Mouse (Mus musculus) spleen, adult 2 months (tissue): ENCODE data around the gene Apeh.

Experiments
- CTCF ChIP-seq: fragments of 200-500 bp; IDR thresholded peaks from 2 replicates; pipeline ENCODE4 v1.5.1; 2011; ENCODE audit warnings: mild to moderate bottlenecking, inconsistent platforms; ENCODE audit not compliant: insufficient read depth, insufficient read length, insufficient replicate concordance; ENCODE audit errors: extremely low read depth
- POLR2A ChIP-seq: fragments of 200-500 bp; IDR thresholded peaks from 2 replicates; pipeline ENCODE4 v1.6.1; 2011; ENCODE audit warnings: low read depth, low read length, inconsistent platforms

GRCm38 (mm10) chr9:108055661-108056237, 38.7 kb downstream of the Apeh start:
- TF ChIP-seq CTCF: no peak
- no peak for TF ChIP-seq POLR2A
